Mouse (Mus musculus): ENCODE results near the gene Ppp2r5a.

DNA sequence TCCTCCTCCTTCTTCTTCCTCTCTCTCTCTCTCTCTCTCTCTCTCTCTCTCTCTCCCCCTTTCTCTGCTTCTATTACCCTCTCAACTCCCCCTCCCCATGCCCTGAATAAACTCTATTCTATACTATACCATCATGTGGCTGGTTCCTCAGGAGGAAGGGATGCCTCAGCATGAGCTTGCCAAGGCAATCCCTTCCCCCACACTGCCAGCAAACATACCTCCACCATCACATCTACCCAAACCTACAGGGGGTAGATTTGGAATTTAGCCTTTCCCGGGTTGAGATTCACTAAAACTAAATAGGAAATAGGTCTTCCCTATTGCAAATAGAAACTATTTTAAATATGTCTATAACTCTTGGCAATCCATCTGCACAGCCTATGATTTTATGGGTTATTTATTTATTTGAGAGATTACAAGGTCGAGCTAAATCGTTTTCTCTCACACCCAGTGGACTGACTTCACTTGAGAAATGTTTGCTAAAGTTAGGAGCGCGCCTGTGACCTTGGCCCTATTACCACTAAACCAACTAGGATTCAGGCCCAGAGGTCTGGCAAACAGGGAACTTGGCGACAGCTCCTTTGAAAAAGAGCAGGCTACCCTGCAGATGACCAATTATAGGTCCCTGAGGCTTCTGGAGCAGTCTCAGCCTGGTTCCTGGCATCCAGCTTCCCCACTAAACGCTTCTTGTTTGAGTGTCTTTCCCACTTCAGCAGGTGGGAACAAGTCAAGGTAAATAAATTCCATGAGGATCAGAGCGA lies 17.1 kb upstream of the Ppp2r5a start:
- no peak for TF ChIP-seq CTCF (IDR thresholded peaks at IDR 0.05; ENCODE audit: low read depth)
- TF ChIP-seq EP300 (IDR thresholded peaks at IDR 0.05; ENCODE audit: low read depth): 0 out of 2 replicates have a peak, but pooled peaks have one; percentile 40
